Mouse (Mus musculus) heart, embryonic 15.5 days (tissue): ENCODE measurements around the gene Rhobtb1. TPM values are rescaled to one million over a fixed set of nuclear protein-coding genes. Genes with fewer than 3 reads are reported as not detected.

ENCODE experiments used
- ATAC-seq: fragments of 200-750 bp; cut with Nextera tagmentation; replicated peaks from 2 replicates; pipeline ENCODE4 v1.8.0; 2017; ENCODE audit warnings: low read depth, moderate TSS enrichment; ENCODE audit not compliant: insufficient number of reproducible peaks, insufficient read depth, low FRiP score
- H3K27ac ChIP-seq: fragments of 300-500 bp; sonication (generic); 2 replicates; pipeline ENCODE4 v1.5.1; 2015; ENCODE audit warnings: mild to moderate bottlenecking, inconsistent platforms
- H3K27me3 ChIP-seq: fragments of 300-500 bp; sonication (generic); 2 replicates; pipeline ENCODE4 v1.6.1; 2015; ENCODE audit warnings: inconsistent platforms
- H3K36me3 ChIP-seq: fragments of 300-500 bp; sonication (generic); 2 replicates; pipeline ENCODE4 v1.6.1; 2015; ENCODE audit warnings: mild to moderate bottlenecking, inconsistent platforms
- H3K4me1 ChIP-seq: fragments of 300-500 bp; sonication (generic); replicated peaks from 2 replicates; pipeline ENCODE4 v1.6.1; 2015; ENCODE audit warnings: inconsistent platforms
- H3K4me2 ChIP-seq: fragments of 300-500 bp; sonication (generic); 2 replicates; pipeline ENCODE4 v1.6.1; 2015; ENCODE audit warnings: inconsistent platforms, mild to moderate bottlenecking, moderate library complexity
- H3K4me3 ChIP-seq: fragments of 300-500 bp; sonication (generic); 2 replicates; pipeline ENCODE4 v1.5.1; 2015; ENCODE audit warnings: mild to moderate bottlenecking, inconsistent platforms
- H3K9ac ChIP-seq: fragments of 300-500 bp; sonication (generic); 2 replicates; pipeline ENCODE4 v1.6.1; 2015; ENCODE audit warnings: mild to moderate bottlenecking, inconsistent platforms
- H3K9me3 ChIP-seq: fragments of 300-500 bp; sonication (generic); replicated peaks from 2 replicates; pipeline ENCODE4 v1.6.1; 2016; ENCODE audit warnings: inconsistent platforms
- WGBS: fragments of 180-500 bp; shearing (Covaris S2); methylation state at CpG from one replicate; pipeline ENCODE4 v1.1.7; 2015; ENCODE audit warnings: mixed read lengths; 5-methylcytosine and 5-hydroxymethylcytosine counted together
- polyA plus RNA-seq: library from polyadenylated mRNA; unstranded; fragments of >200 nt; fragmentation: Nextera tagmentation; extraction: Ambion mirVana; gene quantifications from 2 replicates; pipeline ENCODE4 v1.2.1, GENCODE M21; 2015

Gene Rhobtb1
- polyA plus RNA-seq, 1 experiment from 2014 or later: 31.7 TPM

GRCm38 (mm10) chr10:69165125-69165524 lies 13.9 kb downstream of the Rhobtb1 start:
- no peak for ATAC-seq
- Histone ChIP-seq H3K27ac (no peak overlapping the region), H3K4me3 (no peak overlapping the region), H3K9me3 (no peaks in the 10 kb centered on the region), H3K27me3 (no peaks in the 10 kb centered on the region), H3K4me1 (peaks cover 5% of the 10 kb centered on the region), H3K36me3 (no peaks in the 10 kb centered on the region), H3K9ac (no peak overlapping the region), H3K4me2 (no peak overlapping the region)
- WGBS: 60% methylated on average over 7 of the region's 7 CpGs

- no peak for ATAC-seq
- H3K4me2 ChIP-seq: no peak overlapping the region
- peaks cover 5% of the 10 kb centered on the region for H3K4me1 ChIP-seq
- no peak overlapping the region for H3K9ac ChIP-seq
- no peaks in the 10 kb centered on the region for H3K9me3 ChIP-seq
- H3K27me3 ChIP-seq: no peaks in the 10 kb centered on the region
- H3K27ac ChIP-seq: no peak overlapping the region
- 87% methylated on average over 3 of the region's 3 CpGs for WGBS
- H3K36me3 ChIP-seq: no peaks in the 10 kb centered on the region
- no peak overlapping the region for H3K4me3 ChIP-seq
These were observed 14.6 kb downstream of the Rhobtb1 start for GRCm38 (mm10) chr10:69165847-69166246.

- H3K9me3 ChIP-seq: no peaks in the 10 kb centered on the region
- H3K27ac ChIP-seq: no peak overlapping the region
- H3K4me1 ChIP-seq: peaks cover 5% of the 10 kb centered on the region
- no peaks in the 10 kb centered on the region for H3K27me3 ChIP-seq
- no peak overlapping the region for H3K4me2 ChIP-seq
- ATAC-seq: no peak
- 68% methylated on average over 12 of the region's 12 CpGs for WGBS
- H3K36me3 ChIP-seq: no peaks in the 10 kb centered on the region
- no peak overlapping the region for H3K4me3 ChIP-seq
- no peak overlapping the region for H3K9ac ChIP-seq
These were observed 15.3 kb downstream of the Rhobtb1 start for GRCm38 (mm10) chr10:69166514-69166913.

GRCm38 (mm10) chr10:69172412-69172811 lies 21.2 kb downstream of the Rhobtb1 start:
- WGBS: 35% methylated on average over 3 of the region's 3 CpGs
- Histone ChIP-seq H3K4me3 (no peak overlapping the region), H3K36me3 (no peaks in the 10 kb centered on the region), H3K9me3 (no peaks in the 10 kb centered on the region), H3K27me3 (no peaks in the 10 kb centered on the region), H3K4me1 (peaks cover 16% of the 10 kb centered on the region), H3K27ac (peak overlapping the region; percentile 56), H3K9ac (no peak overlapping the region), H3K4me2 (no peak overlapping the region)
- ATAC-seq: no peak

- Histone ChIP-seq H3K4me2 (no peak overlapping the region), H3K36me3 (no peaks in the 10 kb centered on the region), H3K4me3 (no peak overlapping the region), H3K9me3 (no peaks in the 10 kb centered on the region), H3K4me1 (peaks cover 11% of the 10 kb centered on the region; the same call in 1 of the 2 replicates), H3K27me3 (no peaks in the 10 kb centered on the region), H3K27ac (no peak overlapping the region), H3K9ac (no peak overlapping the region)
- ATAC-seq: no peak
- WGBS: 70% methylated on average over 3 of the region's 3 CpGs
These were observed 24.9 kb downstream of the Rhobtb1 start for GRCm38 (mm10) chr10:69176116-69176515.

- Histone ChIP-seq H3K27me3 (no peaks in the 10 kb centered on the region), H3K36me3 (no peaks in the 10 kb centered on the region), H3K9ac (no peak overlapping the region), H3K27ac (no peak overlapping the region), H3K4me3 (no peak overlapping the region), H3K4me2 (no peak overlapping the region), H3K9me3 (no peaks in the 10 kb centered on the region), H3K4me1 (no peaks in the 10 kb centered on the region)
- WGBS: 86% methylated on average over 1 of the region's 1 CpGs
- ATAC-seq: no peak
These were observed 28.1 kb downstream of the Rhobtb1 start for GRCm38 (mm10) chr10:69179341-69179740.

- no peaks in the 10 kb centered on the region for H3K36me3 ChIP-seq
- no peak for ATAC-seq
These were observed 29.8 kb downstream of the Rhobtb1 start for GRCm38 (mm10) chr10:69180997-69181396.

GRCm38 (mm10) chr10:69184903-69185302 lies 33.7 kb downstream of the Rhobtb1 start:
- ATAC-seq: no peak

More at GRCm38 (mm10) chr10:69180997-69181396, 29.8 kb downstream of the Rhobtb1 start:
- WGBS: 69% methylated on average over 3 of the region's 3 CpGs
- no peak overlapping the region for H3K9ac ChIP-seq
- no peaks in the 10 kb centered on the region for H3K9me3 ChIP-seq
- H3K27me3 ChIP-seq: no peaks in the 10 kb centered on the region
- H3K4me1 ChIP-seq: no peaks in the 10 kb centered on the region
- H3K4me3 ChIP-seq: no peak overlapping the region
- no peak overlapping the region for H3K4me2 ChIP-seq
- H3K27ac ChIP-seq: no peak overlapping the region

GRCm38 (mm10) chr10:69185431-69185830 lies 34.2 kb downstream of the Rhobtb1 start:
- Histone ChIP-seq H3K9me3 (no peaks in the 10 kb centered on the region), H3K9ac (no peak overlapping the region), H3K27me3 (no peaks in the 10 kb centered on the region), H3K27ac (peak overlapping the region; percentile 69), H3K36me3 (no peaks in the 10 kb centered on the region), H3K4me1 (0 out of 2 replicates have a peak, but pooled peaks cover 2% of the 10 kb centered on the region), H3K4me2 (peak overlapping the region; percentile 53; the same call in 1 of the 2 replicates), H3K4me3 (no peak overlapping the region)
- 69% methylated on average over 4 of the region's 4 CpGs for WGBS
- ATAC-seq: no peak

More at GRCm38 (mm10) chr10:69184903-69185302, 33.7 kb downstream of the Rhobtb1 start:
- Histone ChIP-seq H3K9me3 (no peaks in the 10 kb centered on the region), H3K4me1 (0 out of 2 replicates have a peak, but pooled peaks cover 2% of the 10 kb centered on the region), H3K4me3 (no peak overlapping the region), H3K27ac (no peak overlapping the region), H3K36me3 (no peaks in the 10 kb centered on the region), H3K27me3 (no peaks in the 10 kb centered on the region), H3K4me2 (no peak overlapping the region), H3K9ac (no peak overlapping the region)
- 88% methylated on average over 4 of the region's 4 CpGs for WGBS

- H3K9ac ChIP-seq: 0 out of 2 replicates have a peak overlapping the region, but pooled peaks have one; percentile 32
- peak overlapping the region; percentile 40 for H3K4me3 ChIP-seq
- peak; percentile 77 for ATAC-seq
- H3K4me2 ChIP-seq: peak overlapping the region; percentile 53
- H3K27me3 ChIP-seq: no peaks in the 10 kb centered on the region
- 0 out of 2 replicates have a peak, but pooled peaks cover 5% of the 10 kb centered on the region for H3K4me1 ChIP-seq
- H3K27ac ChIP-seq: peak overlapping the region; percentile 69; the same call in 1 of the 2 replicates
- no peaks in the 10 kb centered on the region for H3K36me3 ChIP-seq
- no peaks in the 10 kb centered on the region for H3K9me3 ChIP-seq
- WGBS: 22% methylated on average over 21 of the region's 21 CpGs
These were observed 35.0 kb downstream of the Rhobtb1 start for GRCm38 (mm10) chr10:69185894-69186893.

- Histone ChIP-seq H3K27ac (no peak overlapping the region), H3K4me2 (no peak overlapping the region), H3K36me3 (no peaks in the 10 kb centered on the region), H3K4me3 (no peak overlapping the region), H3K9me3 (no peaks in the 10 kb centered on the region), H3K27me3 (no peaks in the 10 kb centered on the region), H3K9ac (no peak overlapping the region), H3K4me1 (0 out of 2 replicates have a peak, but pooled peaks cover 5% of the 10 kb centered on the region)
- no peak for ATAC-seq
- 75% methylated on average over 9 of the region's 9 CpGs for WGBS
These were observed 36.7 kb downstream of the Rhobtb1 start for GRCm38 (mm10) chr10:69187773-69188443.
